Mouse (Mus musculus) limb, embryonic 12.5 days (tissue): ENCODE results near the gene Mocs3. TPM values are rescaled to one million over a fixed set of nuclear protein-coding genes. Genes with fewer than 3 reads are reported as not detected.

ENCODE experiments used
- ATAC-seq: fragments of 200-750 bp; cut with Nextera tagmentation; 2 replicates; pipeline ENCODE4 v1.8.0; 2017; ENCODE audit warnings: low read depth, moderate TSS enrichment; ENCODE audit not compliant: insufficient number of reproducible peaks, insufficient read depth, low FRiP score, low TSS enrichment
- H3K27ac ChIP-seq: fragments of 300-500 bp; sonication (generic); 2 replicates; pipeline ENCODE4 v1.5.1; 2016; ENCODE audit warnings: mild to moderate bottlenecking, moderate library complexity
- H3K27me3 ChIP-seq: fragments of 300-500 bp; sonication (generic); 2 replicates; pipeline ENCODE4 v1.6.1; 2016; ENCODE audit warnings: mild to moderate bottlenecking, moderate library complexity
- H3K36me3 ChIP-seq: fragments of 300-500 bp; sonication (generic); 2 replicates; pipeline ENCODE4 v1.6.1; 2016; ENCODE audit warnings: mild to moderate bottlenecking, moderate library complexity
- H3K4me1 ChIP-seq: fragments of 300-500 bp; sonication (generic); replicated peaks from 2 replicates; pipeline ENCODE4 v1.6.1; 2016
- H3K4me2 ChIP-seq: fragments of 300-500 bp; sonication (generic); 2 replicates; pipeline ENCODE4 v1.6.1; 2016; ENCODE audit warnings: mild to moderate bottlenecking, moderate library complexity
- H3K4me3 ChIP-seq: fragments of 300-500 bp; sonication (generic); replicated peaks from 2 replicates; pipeline ENCODE4 v1.5.1; 2016; ENCODE audit warnings: mild to moderate bottlenecking
- H3K9ac ChIP-seq: fragments of 300-500 bp; sonication (generic); replicated peaks from 2 replicates; pipeline ENCODE4 v1.6.1; 2016; ENCODE audit warnings: mild to moderate bottlenecking, moderate library complexity
- H3K9me3 ChIP-seq: fragments of 300-500 bp; sonication (generic); 2 replicates; pipeline ENCODE4 v1.6.1; 2016; ENCODE audit warnings: mild to moderate bottlenecking, moderate library complexity
- WGBS: fragments of 180-500 bp; shearing (Covaris S2); methylation state at CpG from one replicate; pipeline ENCODE4 v1.1.7; 2016; 5-methylcytosine and 5-hydroxymethylcytosine counted together
- polyA plus RNA-seq: library from polyadenylated mRNA; unstranded; fragments of >200 nt; fragmentation: Nextera tagmentation; extraction: Ambion mirVana; gene quantifications from 2 replicates; pipeline ENCODE4 v1.2.1, GENCODE M21; 2016

Gene Mocs3
- polyA plus RNA-seq, 1 experiment from 2014 or later = 10.8 TPM

- Histone ChIP-seq H3K27ac (no peak overlapping the region), H3K4me1 (no peaks in the 10 kb centered on the region), H3K4me2 (no peak overlapping the region), H3K9me3 (no peaks in the 10 kb centered on the region), H3K36me3 (no peaks in the 10 kb centered on the region), H3K4me3 (no peak overlapping the region), H3K27me3 (peaks cover 16% of the 10 kb centered on the region), H3K9ac (no peak overlapping the region)
- 89% methylated on average over 10 of the region's 10 CpGs for WGBS
- no peak for ATAC-seq
Observed at GRCm38 (mm10) chr2:168260900-168261299, 30.5 kb downstream of the Mocs3 start.

GRCm38 (mm10) chr2:168268033-168268432, 37.6 kb downstream of the Mocs3 start:
- Histone ChIP-seq H3K27ac (no peak overlapping the region), H3K9ac (0 out of 2 replicates have a peak overlapping the region, but pooled peaks have one; percentile 42), H3K36me3 (no peaks in the 10 kb centered on the region), H3K4me1 (0 out of 2 replicates have a peak, but pooled peaks cover 1% of the 10 kb centered on the region), H3K27me3 (peaks cover 22% of the 10 kb centered on the region), H3K9me3 (no peaks in the 10 kb centered on the region), H3K4me2 (peak overlapping the region; percentile 50), H3K4me3 (peak overlapping the region; percentile 16)
- ATAC-seq = 0 out of 2 replicates have a peak, but pooled peaks have one; percentile 34
- WGBS = 32% methylated on average over 7 of the region's 7 CpGs

- WGBS = 33% methylated on average over 9 of the region's 9 CpGs
- peaks cover 68% of the 10 kb centered on the region for H3K27me3 ChIP-seq
- no peak overlapping the region for H3K9ac ChIP-seq
Observed at GRCm38 (mm10) chr2:168273387-168273786, 43.0 kb downstream of the Mocs3 start.

GRCm38 (mm10) chr2:168274374-168274935, 44.0 kb downstream of the Mocs3 start:
- H3K4me3 ChIP-seq = no peak overlapping the region
- H3K27me3 ChIP-seq = peaks cover 72% of the 10 kb centered on the region
- no peak overlapping the region for H3K4me2 ChIP-seq
- H3K9me3 ChIP-seq = no peaks in the 10 kb centered on the region
- 0 out of 2 replicates have a peak, but pooled peaks cover 6% of the 10 kb centered on the region for H3K4me1 ChIP-seq
- no peaks in the 10 kb centered on the region for H3K36me3 ChIP-seq
- H3K9ac ChIP-seq = no peak overlapping the region
- 10% methylated on average over 11 of the region's 11 CpGs for WGBS
- H3K27ac ChIP-seq = no peak overlapping the region
- no peak for ATAC-seq

More at GRCm38 (mm10) chr2:168273387-168273786, 43.0 kb downstream of the Mocs3 start:
- Histone ChIP-seq H3K4me3 (no peak overlapping the region), H3K4me2 (no peak overlapping the region), H3K4me1 (0 out of 2 replicates have a peak, but pooled peaks cover 6% of the 10 kb centered on the region), H3K27ac (no peak overlapping the region), H3K9me3 (no peaks in the 10 kb centered on the region), H3K36me3 (no peaks in the 10 kb centered on the region)
- no peak for ATAC-seq

- Histone ChIP-seq H3K27ac (no peak overlapping the region), H3K4me3 (peak overlapping the region; percentile 59), H3K36me3 (no peaks in the 10 kb centered on the region), H3K9ac (peak overlapping the region; percentile 56), H3K4me2 (peak overlapping the region; percentile 94), H3K9me3 (0 out of 2 replicates have a peak, but pooled peaks cover 6% of the 10 kb centered on the region), H3K27me3 (peaks cover 81% of the 10 kb centered on the region), H3K4me1 (peaks cover 25% of the 10 kb centered on the region)
- WGBS = 1% methylated on average over 77 of the region's 82 CpGs
- peak; percentile 38; the same call in 1 of the 2 replicates for ATAC-seq
Observed at GRCm38 (mm10) chr2:168280729-168281581, 50.5 kb downstream of the Mocs3 start.

GRCm38 (mm10) chr2:168281582-168281981, 51.2 kb downstream of the Mocs3 start, which contains the start of gene Kcng1:
TSS of gene Kcng1 (minus strand) at chr2:168281736.
- Histone ChIP-seq H3K36me3 (no peaks in the 10 kb centered on the region), H3K4me1 (peaks cover 25% of the 10 kb centered on the region), H3K27me3 (peaks cover 76% of the 10 kb centered on the region), H3K27ac (no peak within 1 kb of the TSS), H3K9ac (peak within 1 kb of the TSS; percentile 56), H3K4me3 (peak within 1 kb of the TSS; percentile 59), H3K4me2 (peak within 1 kb of the TSS; percentile 94), H3K9me3 (0 out of 2 replicates have a peak, but pooled peaks cover 9% of the 10 kb centered on the region)
- 14% methylated on average over 12 of the region's 12 CpGs for WGBS
- peak; percentile 56; the same call in 1 of the 2 replicates for ATAC-seq

Other genes starting within 250 kb of the Mocs3 start
- gene Ripor3, start 220.0 kb upstream of the Mocs3 start, polyA plus RNA-seq = 0.73 and 0.98 TPM in 2 replicates
- 5.4 and 6.4 TPM in 2 replicates for gene Pard6b, start 149.6 kb upstream of the Mocs3 start, polyA plus RNA-seq
- gene Adnp, start 23.5 kb upstream of the Mocs3 start, polyA plus RNA-seq = 6.1 and 26.0 TPM in 2 replicates
- gene Gm20716, start 258 bp upstream of the Mocs3 start, polyA plus RNA-seq = 23.2 and 29.6 TPM in 2 replicates
- gene Dpm1, start within 50 bp of the Mocs3 start, polyA plus RNA-seq = 72.4 and 73.8 TPM in 2 replicates
- 0.85 and 1.6 TPM in 2 replicates for gene Kcng1, start 51.1 kb downstream of the Mocs3 start, polyA plus RNA-seq